Mouse (Mus musculus) embryonic facial prominence, embryonic 14.5 days (tissue): ENCODE data around the gene Itga4. TPM values are rescaled to one million over a fixed set of nuclear protein-coding genes. Genes with fewer than 3 reads are reported as not detected.

Source experiments
- ATAC-seq: fragments of 200-750 bp; cut with Nextera tagmentation; 2 replicates; pipeline ENCODE4 v1.8.0; 2017; ENCODE audit warnings: low read depth, moderate number of reproducible peaks, moderate TSS enrichment
- DNase-seq: peaks from one replicate; pipeline ENCODE4 v3.0.0-alpha.2; 2015; ENCODE audit warnings: low spot score
- H3K27ac ChIP-seq: fragments of 300-500 bp; sonication (generic); replicated peaks from 2 replicates; pipeline ENCODE4 v1.5.1; 2014; ENCODE audit warnings: low read depth, mild to moderate bottlenecking, low read length, moderate library complexity
- H3K27me3 ChIP-seq: fragments of 300-500 bp; sonication (generic); replicated peaks from 2 replicates; pipeline ENCODE4 v1.6.1; 2014; ENCODE audit warnings: low read length; ENCODE audit not compliant: control insufficient read depth, insufficient read depth
- H3K36me3 ChIP-seq: fragments of 300-500 bp; sonication (generic); 2 replicates; pipeline ENCODE4 v1.6.1; 2014; ENCODE audit warnings: low read length, mixed read lengths; ENCODE audit not compliant: control insufficient read depth, insufficient read depth
- H3K4me1 ChIP-seq: fragments of 300-500 bp; sonication (generic); 2 replicates; pipeline ENCODE4 v1.6.1; 2014; ENCODE audit warnings: antibody characterized with exemption, low read length; ENCODE audit not compliant: control insufficient read depth, insufficient read depth
- H3K4me2 ChIP-seq: fragments of 300-500 bp; sonication (generic); 2 replicates; pipeline ENCODE4 v1.6.1; 2014; ENCODE audit warnings: low read depth, mild to moderate bottlenecking, low read length, moderate library complexity, mixed read lengths
- H3K4me3 ChIP-seq: fragments of 300-500 bp; sonication (generic); 2 replicates; pipeline ENCODE4 v1.5.1; 2014; ENCODE audit warnings: low read depth, mild to moderate bottlenecking, low read length
- H3K9ac ChIP-seq: fragments of 300-500 bp; sonication (generic); 2 replicates; pipeline ENCODE4 v1.6.1; 2014; ENCODE audit warnings: low read depth, mild to moderate bottlenecking, low read length, moderate library complexity, mixed read lengths
- H3K9me3 ChIP-seq: fragments of 300-500 bp; sonication (generic); 2 replicates; pipeline ENCODE4 v1.6.1; 2016; ENCODE audit warnings: low read length; ENCODE audit not compliant: control insufficient read depth
- WGBS: fragments of 180-500 bp; shearing (Covaris S2); extraction: QIAGEN DNeasy Blood & Tissue Kit; methylation state at CpG from one replicate; pipeline ENCODE4 v1.1.7; 2014; 5-methylcytosine and 5-hydroxymethylcytosine counted together
- polyA plus RNA-seq: library from polyadenylated mRNA; unstranded; fragments of >200 nt; fragmentation: Nextera tagmentation; extraction: Ambion mirVana; gene quantifications from 2 replicates; pipeline ENCODE4 v1.2.1, GENCODE M21; 2014

The Itga4 gene
- polyA plus RNA-seq, 1 experiment from 2014 or later = 14.1 TPM

DNA sequence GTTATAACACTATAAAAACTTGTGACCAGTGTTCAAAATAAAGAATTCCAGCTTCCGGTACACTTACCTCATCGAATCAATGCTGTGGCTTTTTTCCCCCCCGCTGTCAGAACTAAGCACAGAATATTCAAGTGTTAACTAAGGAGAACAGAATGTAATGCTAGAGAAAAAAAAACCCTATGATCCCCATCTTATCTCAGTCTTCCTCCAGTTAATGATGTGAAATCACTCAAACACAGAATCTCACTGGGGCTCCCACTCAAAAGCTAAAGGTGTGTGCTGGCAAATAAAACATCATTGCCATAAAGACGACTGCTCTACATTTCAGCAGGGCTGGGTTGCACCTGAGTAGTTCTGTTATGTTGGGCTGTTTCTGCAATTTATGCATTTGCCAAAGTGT, 16.6 kb downstream of the Itga4 start:
- no peaks in the 10 kb centered on the region for H3K36me3 ChIP-seq
- no peak overlapping the region for H3K4me3 ChIP-seq
- no peaks in the 10 kb centered on the region for H3K9me3 ChIP-seq
- ATAC-seq (no peak), DNase-seq (no peak)
- H3K4me1 ChIP-seq = no peaks in the 10 kb centered on the region
- H3K27me3 ChIP-seq = no peaks in the 10 kb centered on the region
- H3K4me2 ChIP-seq = no peak overlapping the region
- 88% methylated on average over 4 of the region's 4 CpGs for WGBS
- no peak overlapping the region for H3K9ac ChIP-seq
- no peak overlapping the region for H3K27ac ChIP-seq

DNA sequence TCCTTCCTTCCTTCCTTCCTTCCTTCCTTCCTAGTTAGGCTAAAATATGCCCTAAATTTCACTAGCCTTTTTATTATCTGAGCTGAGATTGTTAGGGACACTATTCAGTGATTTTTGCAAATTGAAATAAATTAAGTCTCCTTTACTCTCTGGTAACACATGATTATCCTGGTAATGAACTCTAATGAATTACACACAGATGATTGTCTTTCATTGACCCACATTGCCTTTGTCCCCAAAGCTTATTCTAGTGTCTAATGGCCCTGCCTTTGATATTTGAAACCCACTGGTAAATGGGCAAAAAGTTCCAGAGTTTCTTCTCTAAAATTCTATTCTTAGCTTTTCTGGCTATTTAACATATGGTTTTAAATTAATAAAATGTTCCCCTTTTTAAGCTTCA, 23.4 kb downstream of the Itga4 start:
- Histone ChIP-seq H3K9ac (no peak overlapping the region), H3K27ac (no peak overlapping the region), H3K4me3 (no peak overlapping the region), H3K4me1 (no peaks in the 10 kb centered on the region), H3K36me3 (no peaks in the 10 kb centered on the region; the same call in 1 of the 2 replicates), H3K27me3 (no peaks in the 10 kb centered on the region), H3K9me3 (no peaks in the 10 kb centered on the region), H3K4me2 (no peak overlapping the region)
- DNase-seq = no peak
- no peak for ATAC-seq

DNA sequence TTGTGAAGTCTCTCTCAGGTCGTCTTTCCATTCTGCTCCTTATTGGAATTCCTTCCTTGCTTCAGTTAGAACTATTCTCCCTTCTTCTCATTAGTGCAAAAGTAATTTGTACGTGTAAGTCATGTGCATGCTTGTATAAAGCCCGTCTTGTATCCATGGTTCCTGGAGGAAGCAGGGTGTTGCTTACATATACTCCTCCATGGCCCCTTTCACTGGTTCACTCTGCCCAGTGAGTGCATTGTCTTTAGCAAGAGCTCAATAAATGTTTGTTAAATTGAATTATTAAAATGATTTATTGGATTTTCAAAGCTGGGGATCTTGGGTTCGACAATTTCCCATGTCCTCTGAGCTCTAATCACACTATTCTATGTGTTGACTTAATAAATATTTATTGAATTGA, 29.0 kb downstream of the Itga4 start:
- DNase-seq = no peak
- Histone ChIP-seq H3K4me3 (no peak overlapping the region), H3K9me3 (no peaks in the 10 kb centered on the region), H3K9ac (no peak overlapping the region), H3K36me3 (no peaks in the 10 kb centered on the region; the same call in 1 of the 2 replicates), H3K27me3 (no peaks in the 10 kb centered on the region), H3K27ac (no peak overlapping the region), H3K4me1 (no peaks in the 10 kb centered on the region), H3K4me2 (no peak overlapping the region)
- ATAC-seq = no peak
- 91% methylated on average over 4 of the region's 4 CpGs for WGBS

DNA sequence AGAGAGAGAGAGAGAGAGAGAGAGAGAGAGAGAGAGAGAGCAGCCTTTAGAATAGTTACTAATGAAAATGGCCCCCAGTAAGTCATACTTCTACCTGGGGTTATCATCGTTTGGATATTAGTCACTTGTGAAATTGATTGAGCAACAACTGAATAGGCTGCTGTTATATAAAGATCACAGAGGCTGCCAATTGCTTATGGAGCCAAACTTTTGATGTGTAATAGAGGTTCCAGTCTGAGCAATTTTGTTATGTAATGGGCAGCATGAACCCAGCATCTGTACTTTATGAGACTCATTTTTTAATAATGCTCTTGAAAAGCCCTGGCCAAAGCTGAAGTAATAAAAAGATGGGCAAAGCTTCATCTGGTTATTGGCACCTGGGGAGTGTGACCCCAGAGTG, 34.9 kb downstream of the Itga4 start:
- no peak overlapping the region for H3K4me2 ChIP-seq
- H3K27me3 ChIP-seq = no peaks in the 10 kb centered on the region
- ATAC-seq = no peak
- H3K4me1 ChIP-seq = no peaks in the 10 kb centered on the region
- no peak overlapping the region for H3K27ac ChIP-seq
- H3K9ac ChIP-seq = no peak overlapping the region
- no peaks in the 10 kb centered on the region for H3K9me3 ChIP-seq
- H3K4me3 ChIP-seq = no peak overlapping the region
- 82% methylated on average over 1 of the region's 1 CpGs for WGBS
- no peaks in the 10 kb centered on the region for H3K36me3 ChIP-seq
- no peak for DNase-seq

DNA sequence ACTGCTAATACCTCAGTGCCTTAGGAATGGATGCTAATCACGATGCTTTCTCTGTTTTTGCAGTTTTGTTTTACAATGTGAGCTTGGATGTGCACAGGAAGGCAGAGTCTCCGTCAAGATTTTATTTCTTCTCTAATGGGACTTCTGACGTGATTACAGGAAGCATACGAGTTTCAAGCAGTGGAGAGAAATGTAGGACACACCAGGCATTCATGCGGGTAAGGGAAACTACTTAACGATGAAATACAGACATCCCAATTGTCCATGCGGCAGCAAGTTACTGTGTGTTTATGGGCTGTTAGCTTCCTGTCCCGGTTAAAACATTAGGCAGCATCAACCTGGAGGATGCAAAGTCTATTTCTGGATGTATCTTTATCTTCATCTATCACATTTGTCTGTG, 36.7 kb downstream of the Itga4 start:
- Histone ChIP-seq H3K36me3 (no peaks in the 10 kb centered on the region), H3K4me1 (no peaks in the 10 kb centered on the region), H3K9me3 (no peaks in the 10 kb centered on the region), H3K4me2 (no peak overlapping the region), H3K9ac (no peak overlapping the region), H3K4me3 (no peak overlapping the region), H3K27me3 (no peaks in the 10 kb centered on the region), H3K27ac (no peak overlapping the region)
- WGBS = 58% methylated on average over 8 of the region's 8 CpGs
- DNase-seq (no peak), ATAC-seq (no peak)

DNA sequence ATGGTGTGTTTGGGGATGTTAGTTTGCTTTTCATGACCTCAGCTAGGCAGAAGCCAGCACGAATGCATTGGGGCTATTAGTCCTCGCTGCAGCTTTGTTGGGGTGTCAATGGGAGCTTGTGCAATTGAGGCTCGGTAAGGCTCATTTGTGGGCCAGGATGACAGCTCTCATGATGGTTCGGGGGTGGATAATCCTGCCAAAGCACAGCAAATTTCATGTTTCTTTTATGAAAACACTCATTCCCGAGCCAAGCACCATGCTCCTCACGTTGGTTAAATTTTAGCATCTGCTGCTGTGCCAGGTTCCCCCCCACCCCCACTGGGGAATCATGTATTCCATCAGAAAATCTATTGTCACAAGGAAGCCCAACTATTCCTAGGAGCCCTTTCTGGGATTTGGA, 37.2 kb downstream of the Itga4 start:
- no peak overlapping the region for H3K9ac ChIP-seq
- WGBS = 78% methylated on average over 6 of the region's 6 CpGs
- no peak overlapping the region for H3K4me3 ChIP-seq
- no peaks in the 10 kb centered on the region for H3K9me3 ChIP-seq
- DNase-seq (no peak), ATAC-seq (no peak)
- H3K4me2 ChIP-seq = no peak overlapping the region
- H3K36me3 ChIP-seq = no peaks in the 10 kb centered on the region
- H3K27ac ChIP-seq = no peak overlapping the region
- H3K4me1 ChIP-seq = no peaks in the 10 kb centered on the region
- H3K27me3 ChIP-seq = no peaks in the 10 kb centered on the region

DNA sequence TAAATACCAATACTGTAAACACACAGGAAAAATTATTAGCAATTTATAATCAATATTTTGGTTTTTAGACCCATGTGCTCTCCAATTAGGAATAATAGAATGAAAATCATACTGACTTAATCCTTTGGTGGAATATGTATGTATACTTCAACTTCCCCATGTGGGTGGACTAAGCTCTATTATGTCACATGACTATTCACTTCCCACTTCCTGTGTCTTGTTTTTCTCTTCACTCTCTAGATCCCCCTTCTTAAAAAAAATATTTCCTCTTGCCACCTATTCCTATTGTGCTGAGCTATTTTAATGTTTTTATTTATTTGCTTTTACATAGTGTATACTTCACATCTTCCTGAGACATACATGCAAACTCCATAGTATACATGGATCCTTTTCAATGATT, 47.2 kb downstream of the Itga4 start:
- H3K4me3 ChIP-seq = no peak overlapping the region
- ATAC-seq = no peak
- H3K4me1 ChIP-seq = no peaks in the 10 kb centered on the region
- no peak overlapping the region for H3K27ac ChIP-seq
- no peak overlapping the region for H3K9ac ChIP-seq
- no peaks in the 10 kb centered on the region for H3K9me3 ChIP-seq
- DNase-seq = no peak
- H3K4me2 ChIP-seq = no peak overlapping the region
- H3K27me3 ChIP-seq = no peaks in the 10 kb centered on the region
- no peaks in the 10 kb centered on the region for H3K36me3 ChIP-seq

DNA sequence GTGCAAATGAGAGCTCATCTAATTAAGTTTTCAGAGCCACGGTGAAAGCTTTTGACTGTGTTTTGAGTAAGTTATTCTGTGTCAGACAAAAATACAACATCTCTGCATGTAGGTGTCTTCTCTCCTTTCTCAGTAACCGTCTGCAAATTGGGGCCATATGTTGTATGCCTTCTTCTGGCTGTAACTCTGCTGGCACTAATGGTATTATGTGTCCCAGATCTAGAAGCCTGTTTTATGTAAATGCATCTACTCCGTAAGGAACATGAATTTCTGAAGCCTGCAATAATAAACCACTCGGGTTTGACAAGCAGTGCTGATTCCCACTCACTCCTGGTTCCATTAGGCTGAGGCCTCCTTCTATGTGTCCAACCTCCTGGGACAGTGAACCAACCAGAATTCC, 52.3 kb downstream of the Itga4 start:
- WGBS = 43% methylated on average over 4 of the region's 4 CpGs
- H3K9me3 ChIP-seq = no peaks in the 10 kb centered on the region
- H3K36me3 ChIP-seq = no peaks in the 10 kb centered on the region
- H3K9ac ChIP-seq = no peak overlapping the region
- H3K4me3 ChIP-seq = no peak overlapping the region
- H3K27me3 ChIP-seq = no peaks in the 10 kb centered on the region
- H3K27ac ChIP-seq = no peak overlapping the region
- ATAC-seq (no peak), DNase-seq (peak; percentile 9)
- H3K4me2 ChIP-seq = no peak overlapping the region
- H3K4me1 ChIP-seq = no peaks in the 10 kb centered on the region

DNA sequence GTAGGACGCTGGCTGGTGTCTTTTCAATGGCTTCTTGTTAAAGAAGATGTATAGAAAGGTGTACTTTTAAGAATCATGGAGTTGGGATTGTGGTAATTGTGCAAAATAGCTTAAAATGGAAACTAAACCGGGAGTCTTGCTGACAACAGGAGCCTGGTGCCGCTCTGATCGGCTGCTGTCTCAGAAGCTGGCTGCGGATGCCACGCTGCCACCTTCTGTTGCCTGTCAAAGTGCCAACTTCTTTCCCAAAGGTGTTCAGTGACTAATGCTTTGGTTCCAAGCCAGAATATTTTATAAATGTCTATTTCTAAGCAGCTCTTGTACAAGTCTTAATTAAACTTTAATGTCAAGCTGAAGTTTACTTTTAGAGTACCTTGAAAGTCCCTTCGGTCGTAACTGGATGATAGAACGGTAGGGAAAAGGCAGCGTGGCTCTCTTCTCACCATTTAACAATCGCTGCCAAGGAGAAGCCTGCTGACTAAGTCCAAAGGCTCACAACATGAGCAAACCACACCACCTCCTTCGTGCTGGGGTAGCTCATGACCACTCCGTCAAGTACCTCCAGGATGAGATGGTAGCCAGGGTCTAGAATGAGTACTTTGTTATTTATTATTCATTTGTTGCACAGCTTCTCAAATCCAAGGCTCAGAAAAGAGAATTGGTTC, 54.4 kb downstream of the Itga4 start:
- ATAC-seq (no peak), DNase-seq (peak; percentile 22)
- H3K27me3 ChIP-seq = no peaks in the 10 kb centered on the region
- 80% methylated on average over 13 of the region's 13 CpGs for WGBS
- H3K4me2 ChIP-seq = no peak overlapping the region
- no peak overlapping the region for H3K4me3 ChIP-seq
- H3K27ac ChIP-seq = no peak overlapping the region
- H3K9me3 ChIP-seq = no peaks in the 10 kb centered on the region
- H3K9ac ChIP-seq = no peak overlapping the region
- no peaks in the 10 kb centered on the region for H3K36me3 ChIP-seq
- H3K4me1 ChIP-seq = no peaks in the 10 kb centered on the region
